Mouse (Mus musculus): ENCODE results near the gene Gpam. TPM values are rescaled to one million over a fixed set of nuclear protein-coding genes. Genes with fewer than 3 reads are reported as not detected.

Gene Gpam
- total and polyA plus RNA-seq, 2 experiments from 2014 or later: 20.9 to 84.2 TPM

- Histone ChIP-seq H3K27ac (no peak overlapping the region), H3K9ac (replicated peaks; ENCODE audit: low read length) (no peak overlapping the region), H3K9me3 (ENCODE audit: low read length) (no peaks in the 10 kb centered on the region), H3K27me3 (ENCODE audit: insufficient read depth, low read length) (no peaks in the 10 kb centered on the region), H3K4me2 (ENCODE audit: low read depth, low read length) (no peak overlapping the region), H3K4me3 (ENCODE audit: low read length) (no peak overlapping the region), H3K4me1 (ENCODE audit: insufficient read depth, low read length) (no peaks in the 10 kb centered on the region), H3K36me3 (ENCODE audit: insufficient read depth, low read length) (peaks cover 75% of the 10 kb centered on the region)
- TF ChIP-seq CTCF (IDR thresholded peaks at IDR 0.05; ENCODE audit: low read depth): no peak
- ATAC-seq (no peak), DNase-seq (ENCODE audit: low spot score) (no peak)
- WGBS: 52% methylated on average over 8 of the region's 8 CpGs
Measured at GRCm38 (mm10) chr19:55076822-55077221, 50.2 kb downstream of the Gpam start.

- Histone ChIP-seq H3K27ac (no peak overlapping the region), H3K36me3 (ENCODE audit: insufficient read depth, low read length) (peaks cover 70% of the 10 kb centered on the region), H3K4me2 (ENCODE audit: low read depth, low read length) (no peak overlapping the region), H3K9ac (replicated peaks; ENCODE audit: low read length) (no peak overlapping the region), H3K27me3 (ENCODE audit: insufficient read depth, low read length) (no peaks in the 10 kb centered on the region), H3K9me3 (ENCODE audit: low read length) (no peaks in the 10 kb centered on the region), H3K4me3 (ENCODE audit: low read length) (no peak overlapping the region), H3K4me1 (ENCODE audit: insufficient read depth, low read length) (no peaks in the 10 kb centered on the region)
- WGBS: 79% methylated on average over 3 of the region's 3 CpGs
- ATAC-seq (no peak), DNase-seq (ENCODE audit: low spot score) (no peak)
- TF ChIP-seq CTCF (IDR thresholded peaks at IDR 0.05; ENCODE audit: low read depth): peak; percentile 64
Measured at GRCm38 (mm10) chr19:55073004-55073403, 54.0 kb downstream of the Gpam start.

- no peaks in the 10 kb centered on the region for H3K9me3 ChIP-seq (ENCODE audit: low read length)
- no peak overlapping the region for H3K4me3 ChIP-seq (ENCODE audit: low read length)
- peaks cover 45% of the 10 kb centered on the region for H3K36me3 ChIP-seq (ENCODE audit: insufficient read depth, low read length)
- ATAC-seq (no peak), DNase-seq (ENCODE audit: low spot score) (no peak)
- no peak overlapping the region for H3K9ac ChIP-seq (replicated peaks; ENCODE audit: low read length)
- WGBS: 82% methylated on average over 8 of the region's 8 CpGs
- H3K27ac ChIP-seq: no peak overlapping the region
- TF ChIP-seq CTCF (IDR thresholded peaks at IDR 0.05; ENCODE audit: low read depth): no peak
- H3K4me2 ChIP-seq (ENCODE audit: low read depth, low read length): no peak overlapping the region
- H3K4me1 ChIP-seq (ENCODE audit: insufficient read depth, low read length): no peaks in the 10 kb centered on the region
- H3K27me3 ChIP-seq (ENCODE audit: insufficient read depth, low read length): no peaks in the 10 kb centered on the region
Measured at GRCm38 (mm10) chr19:55069054-55069453, 58.0 kb downstream of the Gpam start.

- ATAC-seq: no peak
- Histone ChIP-seq H3K4me2 (ENCODE audit: low read depth, low read length) (no peak overlapping the region), H3K36me3 (ENCODE audit: insufficient read depth, low read length) (peaks cover 3% of the 10 kb centered on the region; the same call in 1 of the 2 replicates), H3K9me3 (ENCODE audit: low read length) (no peaks in the 10 kb centered on the region), H3K4me3 (ENCODE audit: low read length) (no peak overlapping the region), H3K4me1 (ENCODE audit: insufficient read depth, low read length) (no peaks in the 10 kb centered on the region; the same call in 1 of the 2 replicates), H3K27ac (no peak overlapping the region), H3K27me3 (ENCODE audit: insufficient read depth, low read length) (no peaks in the 10 kb centered on the region), H3K9ac (replicated peaks; ENCODE audit: low read length) (no peak overlapping the region)
- peak; percentile 56 for DNase-seq (ENCODE audit: low spot score)
- TF ChIP-seq CTCF (IDR thresholded peaks at IDR 0.05; ENCODE audit: low read depth): 0 out of 2 replicates have a peak, but pooled peaks have one; percentile 6
- 32% methylated on average over 6 of the region's 6 CpGs for WGBS
Measured at GRCm38 (mm10) chr19:55063272-55063671, 63.8 kb downstream of the Gpam start.

- no peak overlapping the region for H3K9ac ChIP-seq (replicated peaks; ENCODE audit: low read length)
- no peaks in the 10 kb centered on the region for H3K9me3 ChIP-seq (ENCODE audit: low read length)
- WGBS: 72% methylated on average over 8 of the region's 8 CpGs
- DNase-seq (ENCODE audit: low spot score) (no peak), ATAC-seq (no peak)
- H3K27ac ChIP-seq: no peak overlapping the region
- TF ChIP-seq CTCF (IDR thresholded peaks at IDR 0.05; ENCODE audit: low read depth): no peak
- H3K4me3 ChIP-seq (ENCODE audit: low read length): no peak overlapping the region
- H3K4me2 ChIP-seq (ENCODE audit: low read depth, low read length): 0 out of 2 replicates have a peak overlapping the region, but pooled peaks have one; percentile 35
- no peaks in the 10 kb centered on the region; the same call in 1 of the 2 replicates for H3K4me1 ChIP-seq (ENCODE audit: insufficient read depth, low read length)
- no peaks in the 10 kb centered on the region for H3K36me3 ChIP-seq (ENCODE audit: insufficient read depth, low read length)
- H3K27me3 ChIP-seq (ENCODE audit: insufficient read depth, low read length): no peaks in the 10 kb centered on the region
Measured at GRCm38 (mm10) chr19:55062501-55062900, 64.5 kb downstream of the Gpam start.

- 0 out of 2 replicates have a peak overlapping the region, but pooled peaks have one; percentile 72 for H3K4me2 ChIP-seq (ENCODE audit: low read depth, low read length)
- DNase-seq (ENCODE audit: low spot score) (peak; percentile 92), ATAC-seq (peak; percentile 36; the same call in 1 of the 2 replicates)
- H3K4me3 ChIP-seq (ENCODE audit: low read length): no peak overlapping the region
- no peaks in the 10 kb centered on the region for H3K36me3 ChIP-seq (ENCODE audit: insufficient read depth, low read length)
- H3K4me1 ChIP-seq (ENCODE audit: insufficient read depth, low read length): no peaks in the 10 kb centered on the region; the same call in 1 of the 2 replicates
- no peak overlapping the region for H3K27ac ChIP-seq
- 24% methylated on average over 5 of the region's 5 CpGs for WGBS
- TF ChIP-seq CTCF (IDR thresholded peaks at IDR 0.05; ENCODE audit: low read depth): peak; percentile 84
- no peaks in the 10 kb centered on the region for H3K9me3 ChIP-seq (ENCODE audit: low read length)
- H3K9ac ChIP-seq (replicated peaks; ENCODE audit: low read length): no peak overlapping the region
- no peaks in the 10 kb centered on the region for H3K27me3 ChIP-seq (ENCODE audit: insufficient read depth, low read length)
Measured at GRCm38 (mm10) chr19:55061951-55062350, 65.1 kb downstream of the Gpam start.

GRCm38 (mm10) chr19:55061447-55061901 is 65.6 kb downstream of the Gpam start:
- Histone ChIP-seq H3K27me3 (ENCODE audit: insufficient read depth, low read length) (no peaks in the 10 kb centered on the region), H3K4me1 (ENCODE audit: insufficient read depth, low read length) (no peaks in the 10 kb centered on the region; the same call in 1 of the 2 replicates), H3K4me2 (ENCODE audit: low read depth, low read length) (peak overlapping the region; percentile 72), H3K4me3 (ENCODE audit: low read length) (peak overlapping the region; percentile 25), H3K36me3 (ENCODE audit: insufficient read depth, low read length) (no peaks in the 10 kb centered on the region), H3K27ac (no peak overlapping the region), H3K9ac (replicated peaks; ENCODE audit: low read length) (peak overlapping the region; percentile 30; the same call in 1 of the 2 replicates), H3K9me3 (ENCODE audit: low read length) (no peaks in the 10 kb centered on the region)
- peak; percentile 54 for ATAC-seq
- WGBS: 9% methylated on average over 14 of the region's 14 CpGs
- no peak for TF ChIP-seq CTCF (IDR thresholded peaks at IDR 0.05; ENCODE audit: low read depth)
- peak; percentile 18 for DNase-seq (ENCODE audit: low spot score)
